In genomic region chr16:18426215-18426791, GRCm38 (mm10) we compare ENCODE assay signal across 8 mouse cellular contexts. TPM values are rescaled to one million over a fixed set of nuclear protein-coding genes. Genes with fewer than 3 reads are reported as not detected.
DNase-seq lines count a peak whose midpoint lies in the region; ATAC-seq and TF ChIP-seq lines count a peak whose summit lies in the region.

TSS of gene Txnrd2 (plus strand) at chr16:18426384.

- DNase-seq in CD4-positive helper T cell, adult 2 months (ENCODE audit: low read depth, low spot score): peak; percentile 77
- peak; percentile 65 for DNase-seq in brain, embryonic 14.5 days (ENCODE audit: low read depth)
- peak; percentile 84 for DNase-seq in kidney, postnatal 14 days
- DNase-seq in neural tube, embryonic 11.5 days (ENCODE audit: low spot score): peak; percentile 74

- no peaks in the 10 kb centered on the region for H3K27me3 ChIP-seq in heart, embryonic 14.5 days (ENCODE audit: control insufficient read depth, insufficient read depth, low read length)
- no peaks in the 10 kb centered on the region for H3K27me3 ChIP-seq in liver, embryonic 15.5 days
- no peaks in the 10 kb centered on the region for H3K27me3 ChIP-seq in neural tube, embryonic 11.5 days (ENCODE audit: control insufficient read depth, insufficient read depth, low read length)
- H3K27me3 ChIP-seq in stomach, embryonic 16.5 days (ENCODE audit: control insufficient read depth, insufficient read depth, low read length): no peaks in the 10 kb centered on the region

- TF ChIP-seq POLR2A in brain, embryonic 14.5 days (IDR thresholded peaks at IDR 0.05; ENCODE audit: borderline replicate concordance, extremely low read depth, insufficient read depth, insufficient read length, poor library complexity, severe bottlenecking): peak; percentile 42; the same call in 1 of the 2 replicates

- H3K4me3 ChIP-seq in heart, embryonic 14.5 days (ENCODE audit: control insufficient read depth in 1 of 2, insufficient read depth in 1 of 2, low read depth in 1 of 2, low read length in 2 of 2): peak within 1 kb of the TSS; percentile 78 to 84
- H3K4me3 ChIP-seq in liver, embryonic 15.5 days (replicated peaks): peak within 1 kb of the TSS; percentile 89
- H3K4me3 ChIP-seq in neural tube, embryonic 11.5 days (ENCODE audit: low read depth, low read length): peak within 1 kb of the TSS; percentile 91
- peak within 1 kb of the TSS; percentile 80 for H3K4me3 ChIP-seq in stomach, embryonic 16.5 days (replicated peaks; ENCODE audit: low read length)

- no peaks in the 10 kb centered on the region for H3K9me3 ChIP-seq in heart, embryonic 14.5 days (ENCODE audit: control insufficient read depth, low read length)
- H3K9me3 ChIP-seq in liver, embryonic 15.5 days (replicated peaks): no peaks in the 10 kb centered on the region
- no peaks in the 10 kb centered on the region for H3K9me3 ChIP-seq in neural tube, embryonic 11.5 days (ENCODE audit: control insufficient read depth, low read length)
- H3K9me3 ChIP-seq in stomach, embryonic 16.5 days (replicated peaks; ENCODE audit: control insufficient read depth, low read length): no peaks in the 10 kb centered on the region

- peak within 1 kb of the TSS; percentile 95 for H3K4me2 ChIP-seq in heart, embryonic 14.5 days (ENCODE audit: low read length)
- peak within 1 kb of the TSS; percentile 84 for H3K4me2 ChIP-seq in liver, embryonic 15.5 days
- H3K4me2 ChIP-seq in neural tube, embryonic 11.5 days (ENCODE audit: low read depth): peak within 1 kb of the TSS; percentile 80
- H3K4me2 ChIP-seq in stomach, embryonic 16.5 days (ENCODE audit: low read depth, low read length): peak within 1 kb of the TSS; percentile 90

- peaks cover 24% of the 10 kb centered on the region for H3K36me3 ChIP-seq in heart, embryonic 14.5 days (ENCODE audit: control insufficient read depth, insufficient read depth, low read length)
- H3K36me3 ChIP-seq in liver, embryonic 15.5 days (replicated peaks): peaks cover 32% of the 10 kb centered on the region
- no peaks in the 10 kb centered on the region for H3K36me3 ChIP-seq in neural tube, embryonic 11.5 days (ENCODE audit: control insufficient read depth, insufficient read depth, low read length)
- H3K36me3 ChIP-seq in stomach, embryonic 16.5 days (ENCODE audit: control insufficient read depth, insufficient read depth, low read length): no peaks in the 10 kb centered on the region; the same call in 1 of the 2 replicates

- under 1% methylated on average over 52 of the region's 52 CpGs for WGBS in heart, embryonic 14.5 days
- under 1% methylated on average over 52 of the region's 52 CpGs for WGBS in liver, embryonic 15.5 days (ENCODE audit: insufficient replicate concordance)
- under 1% methylated on average over 52 of the region's 52 CpGs for WGBS in neural tube, embryonic 11.5 days
- under 1% methylated on average over 51 of the region's 52 CpGs for WGBS in stomach, embryonic 16.5 days

- peaks cover 21 to 34% of the 10 kb centered on the region in 2 experiments for H3K4me1 ChIP-seq in heart, embryonic 14.5 days (ENCODE audit: control insufficient read depth in 2 of 2, insufficient read depth in 2 of 2, low read length in 2 of 2)
- H3K4me1 ChIP-seq in liver, embryonic 15.5 days (replicated peaks): peaks cover 62% of the 10 kb centered on the region
- peaks cover 12% of the 10 kb centered on the region for H3K4me1 ChIP-seq in neural tube, embryonic 11.5 days (ENCODE audit: control insufficient read depth, insufficient read depth, low read length)
- peaks cover 31% of the 10 kb centered on the region for H3K4me1 ChIP-seq in stomach, embryonic 16.5 days (ENCODE audit: control insufficient read depth, insufficient read depth, low read length)

- TF ChIP-seq CTCF in brain, embryonic 14.5 days (IDR thresholded peaks at IDR 0.05; ENCODE audit: borderline replicate concordance, extremely low read depth, insufficient read depth, insufficient read length): peak; percentile 16; the same call in 1 of the 2 replicates

- peak within 1 kb of the TSS; percentile 72 to 79 for H3K27ac ChIP-seq in heart, embryonic 14.5 days (replicated peaks in 1 of 2; ENCODE audit: control insufficient read depth in 1 of 2, insufficient read depth in 1 of 2, low read depth in 2 of 2, low read length in 2 of 2)
- peak within 1 kb of the TSS; percentile 95 for H3K27ac ChIP-seq in liver, embryonic 15.5 days (replicated peaks)
- no peak within 1 kb of the TSS for H3K27ac ChIP-seq in neural tube, embryonic 11.5 days (ENCODE audit: low read depth, low read length)
- H3K27ac ChIP-seq in stomach, embryonic 16.5 days (ENCODE audit: low read length): peak within 1 kb of the TSS; percentile 81

- peak; percentile 58 for ATAC-seq in erythroid progenitor cell, adult 5-6 weeks (replicated peaks; ENCODE audit: low FRiP score, poor library complexity, severe bottlenecking)
- ATAC-seq in heart, embryonic 14.5 days (ENCODE audit: insufficient number of reproducible peaks, insufficient read depth, low FRiP score, low read depth): peak; percentile 82
- peak; percentile 57 for ATAC-seq in liver, embryonic 15.5 days (ENCODE audit: insufficient read depth)
- ATAC-seq in neural tube, embryonic 11.5 days (ENCODE audit: insufficient read depth, low FRiP score, low TSS enrichment): peak; percentile 83
- ATAC-seq in stomach, embryonic 16.5 days (ENCODE audit: insufficient read depth, low FRiP score): peak; percentile 91

- peak within 1 kb of the TSS; percentile 92 for H3K9ac ChIP-seq in heart, embryonic 14.5 days (ENCODE audit: low read length)
- peak within 1 kb of the TSS; percentile 92 for H3K9ac ChIP-seq in liver, embryonic 15.5 days
- H3K9ac ChIP-seq in neural tube, embryonic 11.5 days (ENCODE audit: low read length): peak within 1 kb of the TSS; percentile 77
- H3K9ac ChIP-seq in stomach, embryonic 16.5 days (ENCODE audit: low read length): peak within 1 kb of the TSS; percentile 90

RNA-seq across cellular contexts. Expression of gene Txnrd2, which starts in this region (rescaled TPM):
- 18.5 and 19.5 TPM in 2 replicates for polyA plus RNA-seq in brain, embryonic 14.5 days (2012; rRNA removed)
- total RNA-seq in erythroid progenitor cell, adult 5-6 weeks (2015; ENCODE audit: low replicate concordance): 117 and 217 TPM in 2 replicates
- 138 and 221 TPM in 2 replicates for total RNA-seq in erythroid progenitor cell, adult 5-6 weeks (2017; ENCODE audit: low replicate concordance)
- 34.0 and 34.7 TPM in 2 replicates for polyA plus RNA-seq in heart, embryonic 14.5 days (2014; fragmentation: Nextera tagmentation; extraction: Ambion mirVana)
- polyA plus RNA-seq in liver, embryonic 15.5 days (2015; fragmentation: Nextera tagmentation; extraction: Ambion mirVana): 101 and 114 TPM in 2 replicates
- polyA plus RNA-seq in neural tube, embryonic 11.5 days (2014; fragmentation: Nextera tagmentation; extraction: Ambion mirVana): 20.4 TPM in 2 replicates
- polyA plus RNA-seq in stomach, embryonic 16.5 days (2015; fragmentation: Nextera tagmentation; extraction: Ambion mirVana): 19.2 and 23.7 TPM in 2 replicates
